Mouse (Mus musculus) hindbrain, postnatal 0 days (tissue): ENCODE measurements at regions not wholly inside any gene's neighbourhood (a gene's known extent, or its start where the extent isn't known, plus 50 kb on each side); places are given as distances from the start of the nearest gene placed in this dataset.
"Not testable (repeated sequence)": the region's sequence is repeated elsewhere in the genome, so short reads cannot be mapped to it uniquely, and the experiment has no call there.

ENCODE experiments used
- ATAC-seq: fragments of 200-750 bp; cut with Nextera tagmentation; 2 replicates; pipeline ENCODE4 v1.8.0; 2017; ENCODE audit warnings: mild to moderate bottlenecking, moderate TSS enrichment, moderate library complexity
- DNase-seq: peaks from one replicate; pipeline ENCODE4 v3.0.0-alpha.2; 2015; ENCODE audit warnings: low spot score
- H3K27ac ChIP-seq: fragments of 300-500 bp; sonication (generic); 2 replicates; pipeline ENCODE4 v1.5.1; 2014; ENCODE audit warnings: mild to moderate bottlenecking
- H3K27me3 ChIP-seq: fragments of 300-500 bp; sonication (generic); 2 replicates; pipeline ENCODE4 v1.6.1; 2014; ENCODE audit warnings: low read length, mixed read lengths; ENCODE audit not compliant: insufficient read depth
- H3K36me3 ChIP-seq: fragments of 300-500 bp; sonication (generic); 2 replicates; pipeline ENCODE4 v1.6.1; 2014; ENCODE audit warnings: low read length, mixed read lengths; ENCODE audit not compliant: insufficient read depth
- H3K4me1 ChIP-seq: fragments of 300-500 bp; sonication (generic); 2 replicates; pipeline ENCODE4 v1.6.1; 2014; ENCODE audit warnings: antibody characterized with exemption, low read length, mixed read lengths; ENCODE audit not compliant: insufficient read depth
- H3K4me2 ChIP-seq: fragments of 300-500 bp; sonication (generic); 2 replicates; pipeline ENCODE4 v1.6.1; 2014; ENCODE audit warnings: low read depth, mild to moderate bottlenecking, low read length, moderate library complexity, mixed read lengths
- H3K4me3 ChIP-seq: fragments of 300-500 bp; sonication (generic); 2 replicates; pipeline ENCODE4 v1.5.1; 2014; ENCODE audit warnings: low read length
- H3K9ac ChIP-seq: fragments of 300-500 bp; sonication (generic); replicated peaks from 2 replicates; pipeline ENCODE4 v1.6.1; 2014; ENCODE audit warnings: mild to moderate bottlenecking, low read length, moderate library complexity, mixed read lengths
- H3K9me3 ChIP-seq: fragments of 300-500 bp; sonication (generic); 2 replicates; pipeline ENCODE4 v1.6.1; 2016; ENCODE audit warnings: low read length, mixed read lengths
- CTCF ChIP-seq: IDR thresholded peaks from 2 replicates; pipeline ENCODE4 v1.5.1; 2016; ENCODE audit warnings: antibody characterized with exemption, control low read depth, low read depth
- WGBS: fragments of 180-500 bp; shearing (Covaris S2); extraction: QIAGEN DNeasy Blood & Tissue Kit; methylation state at CpG from one replicate; pipeline ENCODE4 v1.1.7; 2014; 5-methylcytosine and 5-hydroxymethylcytosine counted together

DNA sequence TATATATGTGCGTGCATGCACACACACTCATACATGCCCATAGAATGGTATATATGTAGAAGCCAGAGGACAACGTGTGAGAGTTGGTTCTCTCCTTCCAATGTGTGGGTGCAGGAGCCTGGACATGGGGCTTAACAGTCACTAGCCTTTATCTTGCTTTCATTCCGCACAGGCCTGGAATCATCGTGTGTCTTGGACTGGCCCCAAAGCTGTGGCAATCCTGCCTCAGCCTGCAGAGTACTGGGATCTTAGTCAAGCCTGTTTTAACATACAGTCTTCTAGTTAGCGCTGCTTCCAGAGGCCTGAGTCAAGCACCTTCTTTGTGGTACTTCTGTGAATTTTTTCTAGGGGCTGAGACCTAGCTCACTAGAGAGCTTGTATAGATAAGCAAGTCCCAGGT, 85.8 kb downstream of the Xrcc2 start:
- Histone ChIP-seq H3K4me1 (no peaks in the 10 kb centered on the region; the same call in 1 of the 2 replicates), H3K9me3 (no peaks in the 10 kb centered on the region), H3K27ac (no peak overlapping the region), H3K27me3 (no peaks in the 10 kb centered on the region), H3K4me3 (no peak overlapping the region), H3K9ac (no peak overlapping the region), H3K36me3 (no peaks in the 10 kb centered on the region), H3K4me2 (no peak overlapping the region)
- 77% methylated on average over 5 of the region's 5 CpGs for WGBS
- no peak for TF ChIP-seq CTCF
- DNase-seq: no peak
- no peak for ATAC-seq

DNA sequence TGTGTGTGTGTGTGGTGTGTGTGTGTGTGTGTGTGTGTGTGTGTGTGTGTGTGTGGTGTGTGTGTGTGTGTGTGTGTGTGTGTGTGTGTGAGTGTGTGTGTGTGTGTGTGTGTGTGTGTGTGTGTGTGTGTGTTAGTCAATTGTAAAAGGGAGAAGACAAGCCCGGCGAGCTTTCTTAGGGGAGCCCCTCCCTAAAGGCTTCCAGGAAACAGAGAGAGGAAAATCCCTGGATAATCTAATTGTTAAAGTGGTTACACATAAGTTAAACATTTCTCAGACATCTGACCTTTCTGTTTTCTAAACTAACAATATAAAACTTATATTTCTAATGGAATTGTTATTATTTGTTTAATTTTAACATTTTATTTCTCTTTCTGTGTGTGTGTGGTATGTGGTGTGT, 86.3 kb downstream of the Xrcc2 start:
- H3K9me3 ChIP-seq: not testable (repeated sequence)

DNA sequence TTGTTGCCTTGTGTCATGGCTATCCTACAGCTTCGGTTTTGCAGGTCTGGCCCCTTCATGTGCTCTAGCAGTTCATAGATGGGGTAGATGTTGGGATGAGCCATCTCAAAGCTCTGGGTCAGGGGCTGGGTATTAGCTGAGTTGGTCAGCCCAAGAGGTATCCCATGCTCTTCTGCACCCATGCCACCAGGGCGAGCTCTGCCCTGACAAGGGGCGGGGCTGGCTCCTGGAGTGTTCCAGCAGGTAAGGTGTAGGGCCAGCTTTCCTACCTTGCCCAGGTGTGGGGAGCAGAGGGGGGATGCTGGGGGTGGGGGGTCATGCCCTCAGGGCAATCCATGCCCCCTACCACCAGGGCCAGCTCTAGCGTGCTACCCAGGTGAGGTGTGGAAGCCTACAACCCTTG, 91.0 kb downstream of the Xrcc2 start:
- no peaks in the 10 kb centered on the region for H3K27me3 ChIP-seq
- H3K36me3 ChIP-seq: no peaks in the 10 kb centered on the region
- no peak overlapping the region for H3K4me2 ChIP-seq
- H3K9ac ChIP-seq: no peak overlapping the region
- no peak for DNase-seq
- H3K4me1 ChIP-seq: peaks cover 19% of the 10 kb centered on the region
- no peak for TF ChIP-seq CTCF
- no peak overlapping the region for H3K4me3 ChIP-seq
- 89% methylated on average over 4 of the region's 4 CpGs for WGBS
- no peaks in the 10 kb centered on the region for H3K9me3 ChIP-seq
- ATAC-seq: no peak
- peak overlapping the region; percentile 82 for H3K27ac ChIP-seq

More for the DNA sequence above, 86.3 kb downstream of the Xrcc2 start:
- H3K4me3 ChIP-seq, H3K4me1 ChIP-seq, H3K9ac ChIP-seq, H3K27ac ChIP-seq, ATAC-seq, H3K4me2 ChIP-seq, DNase-seq, H3K36me3 ChIP-seq, H3K27me3 ChIP-seq: not testable (repeated sequence)
- 67% methylated on average over 2 of the region's 2 CpGs for WGBS

DNA sequence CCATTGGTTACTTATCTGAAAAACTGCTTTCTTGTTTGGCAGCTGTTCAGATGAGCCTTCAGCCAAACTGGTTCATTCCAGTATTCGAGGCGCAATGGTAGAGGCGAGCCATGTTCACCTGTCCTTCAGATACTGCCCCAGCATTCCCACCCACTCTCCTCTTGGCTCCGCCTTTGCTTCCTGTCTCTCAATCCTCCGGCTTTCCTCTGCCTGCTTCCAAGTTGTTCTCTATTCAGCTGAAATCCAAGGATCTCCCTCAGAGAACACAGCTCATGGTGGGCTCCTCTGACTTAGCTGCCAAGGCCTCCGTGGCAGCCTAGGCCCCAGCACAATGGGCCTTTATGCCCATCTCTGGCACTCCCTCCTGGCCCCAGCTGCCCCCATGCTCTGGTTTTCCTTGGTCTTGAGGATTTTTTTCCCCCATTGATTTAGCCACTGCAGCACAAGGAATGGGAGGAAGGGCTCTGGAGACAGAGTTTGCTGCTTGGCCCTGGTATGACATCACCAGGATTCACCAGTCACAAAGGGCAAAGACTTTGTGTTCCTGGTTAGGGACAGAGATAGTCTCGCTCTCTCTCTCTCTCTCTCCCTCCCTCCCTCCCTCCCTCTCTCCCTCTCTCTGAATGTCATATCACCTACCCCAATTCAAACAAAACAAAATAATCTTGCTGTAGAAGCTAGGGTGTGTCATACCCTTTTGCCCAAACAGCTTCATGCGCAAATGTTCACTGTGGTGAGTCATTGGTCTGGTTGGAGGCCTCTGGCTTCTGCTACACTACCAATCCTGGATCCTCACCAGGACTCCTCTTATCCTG, 91.6 kb downstream of the Xrcc2 start:
- 46% methylated on average over 8 of the region's 8 CpGs for WGBS
- Histone ChIP-seq H3K9me3 (no peaks in the 10 kb centered on the region), H3K4me3 (no peak overlapping the region), H3K4me1 (peaks cover 19% of the 10 kb centered on the region), H3K27ac (peak overlapping the region; percentile 82), H3K9ac (no peak overlapping the region), H3K4me2 (no peak overlapping the region), H3K27me3 (no peaks in the 10 kb centered on the region), H3K36me3 (no peaks in the 10 kb centered on the region)
- no peak for TF ChIP-seq CTCF
- ATAC-seq (peak; percentile 95), DNase-seq (peak; percentile 84)

DNA sequence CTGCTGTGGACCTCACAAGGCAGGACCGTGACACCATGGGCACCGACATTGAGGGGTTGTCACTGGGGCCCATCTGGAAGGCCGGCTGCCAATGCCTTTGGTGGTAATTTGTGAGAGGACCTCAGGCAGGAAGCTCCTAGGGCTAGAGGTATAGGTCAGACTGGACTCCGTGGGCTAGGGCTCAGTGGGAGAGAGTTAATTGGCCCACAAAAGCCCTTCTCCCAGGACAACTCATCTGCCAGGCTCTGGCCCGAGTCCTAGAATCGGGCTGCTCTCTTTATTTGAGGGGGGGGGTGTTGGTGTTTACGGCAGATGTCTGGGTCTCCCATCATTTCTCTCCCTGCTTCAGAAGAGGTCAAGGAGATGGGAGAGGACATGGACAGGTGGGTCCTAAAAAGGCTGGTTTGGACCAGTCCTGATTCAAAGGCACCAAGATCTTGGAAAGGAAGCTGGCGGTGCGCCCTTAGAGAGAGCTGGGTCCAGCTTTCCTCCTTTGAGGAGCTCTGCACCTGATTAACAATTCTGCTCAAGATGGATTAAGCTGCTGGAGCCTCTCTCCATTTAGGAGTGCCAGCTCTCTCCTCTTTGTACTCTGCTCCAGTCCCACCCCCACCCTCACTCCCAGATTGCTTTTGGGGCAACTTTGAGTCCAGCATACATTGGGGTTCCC, 93.5 kb downstream of the Xrcc2 start:
- Histone ChIP-seq H3K36me3 (no peaks in the 10 kb centered on the region), H3K4me2 (no peak overlapping the region), H3K27ac (peak overlapping the region; percentile 82), H3K4me3 (no peak overlapping the region), H3K4me1 (peaks cover 19% of the 10 kb centered on the region), H3K9ac (no peak overlapping the region), H3K27me3 (no peaks in the 10 kb centered on the region), H3K9me3 (no peaks in the 10 kb centered on the region)
- WGBS: 55% methylated on average over 9 of the region's 9 CpGs
- DNase-seq: peak; percentile 72
- ATAC-seq: peak; percentile 52; the same call in 1 of the 2 replicates
- TF ChIP-seq CTCF: no peak

DNA sequence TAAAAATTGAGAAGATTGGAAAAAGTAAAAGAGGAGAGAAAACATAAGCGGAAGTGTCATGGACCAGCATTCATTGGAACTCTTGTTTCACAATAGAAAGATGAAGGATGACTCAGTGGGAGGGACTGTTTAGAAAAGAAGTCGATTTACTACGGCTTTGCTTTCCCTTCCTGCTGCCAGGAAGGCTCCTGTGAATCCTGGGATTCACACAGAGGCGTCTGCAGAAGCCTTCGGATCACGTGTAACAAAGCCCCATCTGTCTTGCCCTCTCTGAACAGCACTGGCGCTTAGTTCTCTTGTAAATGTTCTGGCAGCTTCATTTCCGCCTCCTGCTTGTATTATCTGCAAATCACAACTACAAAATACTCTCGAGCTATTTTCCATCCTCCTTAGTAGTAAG, 94.0 kb downstream of the Cct8l1 start:
- Histone ChIP-seq H3K27me3 (no peaks in the 10 kb centered on the region), H3K9ac (no peak overlapping the region), H3K9me3 (no peaks in the 10 kb centered on the region), H3K4me3 (no peak overlapping the region), H3K4me2 (peak overlapping the region; percentile 21; the same call in 1 of the 2 replicates), H3K27ac (peak overlapping the region; percentile 56; the same call in 1 of the 2 replicates), H3K36me3 (no peaks in the 10 kb centered on the region), H3K4me1 (peaks cover 19% of the 10 kb centered on the region)
- ATAC-seq (peak; percentile 33; the same call in 1 of the 2 replicates), DNase-seq (peak; percentile 78)
- WGBS: 5% methylated on average over 9 of the region's 9 CpGs
- 0 out of 2 replicates have a peak, but pooled peaks have one; percentile 12 for TF ChIP-seq CTCF

DNA sequence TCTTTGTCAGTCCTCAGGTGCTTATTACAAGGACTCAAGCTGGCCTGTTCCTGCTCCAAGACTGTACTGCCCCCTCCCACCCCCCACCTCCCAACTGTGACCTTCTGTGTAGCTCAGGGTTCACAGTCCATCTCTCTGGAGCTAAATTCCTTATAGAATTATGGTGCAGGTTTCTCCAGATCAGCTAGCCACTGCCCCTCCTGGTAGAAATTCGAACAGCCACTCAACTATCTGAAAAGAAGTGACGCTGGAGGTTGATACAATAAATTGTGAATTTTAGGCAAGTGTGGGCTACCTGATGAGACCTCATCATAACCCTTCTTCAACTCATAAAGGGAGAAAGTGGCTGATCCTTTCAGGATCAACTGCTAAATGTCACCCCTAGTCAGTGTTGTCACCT, 86.3 kb downstream of the Cct8l1 start:
- peak; percentile 60 for TF ChIP-seq CTCF

More for the DNA sequence above, 86.3 kb downstream of the Cct8l1 start:
- Histone ChIP-seq H3K4me3 (no peak overlapping the region), H3K4me1 (no peaks in the 10 kb centered on the region), H3K9ac (no peak overlapping the region), H3K36me3 (no peaks in the 10 kb centered on the region), H3K4me2 (no peak overlapping the region), H3K9me3 (no peaks in the 10 kb centered on the region), H3K27me3 (no peaks in the 10 kb centered on the region), H3K27ac (no peak overlapping the region)
- ATAC-seq (no peak), DNase-seq (peak; percentile 11)
- 58% methylated on average over 2 of the region's 2 CpGs for WGBS
